Mouse (Mus musculus) cerebellum, adult (tissue): ENCODE data around the gene Lingo1.
A peak's percentile ranks its signal among the peaks of the same experiment; 100 is the strongest.

Source experiments
- ATAC-seq: cut with Nextera tagmentation; 2 replicates; pipeline ENCODE4 v1.9.2; 2017; ENCODE audit warnings: mild to moderate bottlenecking, moderate library complexity, mixed read lengths; ENCODE audit not compliant: insufficient number of reproducible peaks, low FRiP score, low TSS enrichment

Lingo1 gene

GRCm38 (mm10) chr9:56776881-56777801, 19.1 kb downstream of the Lingo1 start:
- peak; percentile 89 for ATAC-seq

- no peak for ATAC-seq
These were observed 20.9 kb downstream of the Lingo1 start for GRCm38 (mm10) chr9:56775161-56775934.

GRCm38 (mm10) chr9:56774231-56774630, 22.0 kb downstream of the Lingo1 start:
- no peak for ATAC-seq

GRCm38 (mm10) chr9:56773666-56774065, 22.6 kb downstream of the Lingo1 start:
- ATAC-seq, result no peak

- no peak for ATAC-seq
These were observed 28.6 kb downstream of the Lingo1 start for GRCm38 (mm10) chr9:56767653-56768136.

- ATAC-seq, result peak; percentile 45; the same call in 1 of the 2 replicates
These were observed 29.5 kb downstream of the Lingo1 start for GRCm38 (mm10) chr9:56766629-56767357.

GRCm38 (mm10) chr9:56762106-56762562, 34.1 kb downstream of the Lingo1 start:
- no peak for ATAC-seq

GRCm38 (mm10) chr9:56757791-56758190, 38.5 kb downstream of the Lingo1 start:
- no peak for ATAC-seq

GRCm38 (mm10) chr9:56755119-56755518, 41.1 kb downstream of the Lingo1 start:
- ATAC-seq, result no peak

GRCm38 (mm10) chr9:56753386-56753785, 42.9 kb downstream of the Lingo1 start:
- no peak for ATAC-seq

- ATAC-seq, result peak; percentile 70; the same call in 1 of the 2 replicates
These were observed 48.2 kb downstream of the Lingo1 start for GRCm38 (mm10) chr9:56748056-56748455.

- no peak for ATAC-seq
These were observed 49.4 kb downstream of the Lingo1 start for GRCm38 (mm10) chr9:56746926-56747294.

GRCm38 (mm10) chr9:56746195-56746925, 49.9 kb downstream of the Lingo1 start:
- no peak for ATAC-seq

- ATAC-seq, result no peak
These were observed 51.9 kb downstream of the Lingo1 start for GRCm38 (mm10) chr9:56744369-56744768.

- no peak for ATAC-seq
These were observed 57.0 kb downstream of the Lingo1 start for GRCm38 (mm10) chr9:56739181-56739737.

GRCm38 (mm10) chr9:56738261-56739171, 57.8 kb downstream of the Lingo1 start:
- no peak for ATAC-seq

GRCm38 (mm10) chr9:56734398-56734797, 61.9 kb downstream of the Lingo1 start:
- ATAC-seq, result no peak

GRCm38 (mm10) chr9:56730997-56731396, 65.3 kb downstream of the Lingo1 start:
- ATAC-seq, result no peak
